Mouse (Mus musculus) bone marrow, adult 2 months (tissue): ENCODE data around the gene Orc1. TPM values are rescaled to one million over a fixed set of nuclear protein-coding genes. Genes with fewer than 3 reads are reported as not detected.

ENCODE experiments used
- H3K27ac ChIP-seq: fragments of 200-500 bp; 2 replicates; pipeline ENCODE4 v1.5.1; 2012; ENCODE audit warnings: low read depth, mild to moderate bottlenecking, control low read depth, inconsistent platforms, low read length; ENCODE audit not compliant: control insufficient read depth, poor library complexity, insufficient read depth
- H3K4me1 ChIP-seq: fragments of 200-500 bp; 2 replicates; pipeline ENCODE4 v1.6.1; 2011; ENCODE audit warnings: low read length; ENCODE audit not compliant: control insufficient read depth, insufficient read depth
- H3K4me3 ChIP-seq: fragments of 200-500 bp; replicated peaks from 2 replicates; pipeline ENCODE3; 2011; ENCODE audit warnings: mild to moderate bottlenecking, low read depth, low read length, control low read depth; ENCODE audit not compliant: control insufficient read depth
- CTCF ChIP-seq: fragments of 200-500 bp; IDR thresholded peaks from 2 replicates; pipeline ENCODE4 v1.5.1; 2011; ENCODE audit warnings: low read length, control low read depth; ENCODE audit not compliant: control insufficient read depth, insufficient read depth
- POLR2A ChIP-seq: fragments of 200-500 bp; IDR thresholded peaks from 2 replicates; pipeline ENCODE4 v1.6.1; 2011; ENCODE audit warnings: low read depth, mild to moderate bottlenecking, control low read depth, low read length, borderline replicate concordance; ENCODE audit not compliant: control insufficient read depth
- WGBS: fragments of 180-500 bp; shearing (Covaris S2); methylation state at CpG from one replicate; pipeline ENCODE4 v1.1.7; 2018; 5-methylcytosine and 5-hydroxymethylcytosine counted together
- polyA plus RNA-seq: library from polyadenylated mRNA; stranded (reverse); fragments of >200 nt; gene quantifications from 2 replicates; pipeline ENCODE4 v1.2.4, GENCODE M21; 2011; ENCODE audit warnings: low replicate concordance; ENCODE audit not compliant: missing spikeins, insufficient read depth, insufficient read length

Orc1 gene
- polyA plus RNA-seq = 16.1 and 16.3 TPM in 2 replicates

DNA sequence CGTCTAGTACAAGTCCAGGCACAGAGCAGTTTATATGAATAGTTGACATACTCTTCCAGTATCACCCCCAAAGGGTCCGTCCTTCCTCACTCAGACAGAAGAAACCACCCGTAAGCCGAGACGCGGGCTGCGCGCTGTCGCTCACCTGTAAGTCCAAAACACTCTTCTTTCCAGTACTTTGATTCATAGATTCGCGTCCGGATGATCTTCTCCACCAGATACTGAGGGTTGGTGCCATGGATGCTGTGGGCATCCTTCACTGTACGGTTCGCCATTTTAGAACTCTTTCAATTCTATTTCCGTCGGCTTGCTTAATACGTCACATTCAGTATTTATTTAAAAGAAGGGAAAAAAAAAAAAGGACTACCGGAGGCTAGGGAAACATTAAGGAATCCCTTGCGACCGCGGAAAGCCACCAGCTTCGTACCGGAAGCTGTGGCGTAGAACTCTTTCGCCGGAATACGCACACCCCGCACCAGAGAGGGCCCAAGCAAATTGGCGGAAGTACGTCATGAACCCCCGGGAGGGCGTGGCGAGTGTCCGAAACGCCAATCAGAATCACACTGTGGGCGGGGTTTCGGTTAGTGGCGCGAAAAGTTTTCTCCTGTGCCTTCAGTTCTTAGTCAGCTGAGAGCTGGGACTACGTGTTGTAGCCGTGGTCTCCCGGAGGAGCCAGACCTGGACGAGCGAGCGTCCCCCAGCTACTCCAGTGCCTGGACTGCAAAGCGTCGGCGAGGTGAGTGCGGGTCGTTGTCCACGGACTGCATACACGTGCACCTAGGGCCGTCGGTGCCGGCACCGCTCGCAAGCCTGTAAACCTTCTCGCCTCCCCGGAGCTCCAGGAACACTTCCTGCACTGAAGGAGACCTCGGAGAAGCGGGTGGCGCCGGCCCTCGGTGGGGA, at the start of gene Orc1, which contains the start of gene Prpf38a:
Gene Orc1 (plus strand): TSS at position 584 of the 903 bp plus-strand sequence.
Gene Prpf38a (minus strand): TSS at position 497 of the 903 bp plus-strand sequence.
- under 1% methylated on average over 64 of the region's 64 CpGs for WGBS
- H3K4me3 ChIP-seq = peak within 1 kb of the TSS; percentile 89
- TF ChIP-seq CTCF (0 out of 2 replicates have a peak, but pooled peaks have one; percentile 12), POLR2A (peak; percentile 89)
- H3K27ac ChIP-seq = peak within 1 kb of the TSS; percentile 69
- no peaks in the 10 kb centered on the region; the same call in 1 of the 2 replicates for H3K4me1 ChIP-seq

DNA sequence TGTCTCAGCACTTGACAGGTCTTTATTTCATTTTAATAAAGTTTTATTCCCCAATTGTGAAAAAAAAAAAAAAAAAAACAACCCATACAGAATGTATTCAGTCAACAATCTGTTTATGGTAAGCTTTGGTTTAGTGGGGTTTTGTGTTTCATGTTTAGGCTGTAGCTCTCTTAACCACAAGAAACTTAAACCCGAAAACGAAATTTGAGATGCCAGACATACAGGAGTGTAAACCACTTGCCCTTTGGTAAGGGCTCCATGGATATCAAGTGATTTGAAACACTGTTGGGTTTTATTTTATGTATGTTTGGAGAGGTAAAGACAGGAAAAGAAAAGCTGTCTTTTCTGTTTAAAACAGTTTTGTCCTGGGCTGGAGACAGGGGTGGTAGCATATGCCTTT, 39.5 kb upstream of the Orc1 start:
- 78% methylated on average over 2 of the region's 2 CpGs for WGBS

DNA sequence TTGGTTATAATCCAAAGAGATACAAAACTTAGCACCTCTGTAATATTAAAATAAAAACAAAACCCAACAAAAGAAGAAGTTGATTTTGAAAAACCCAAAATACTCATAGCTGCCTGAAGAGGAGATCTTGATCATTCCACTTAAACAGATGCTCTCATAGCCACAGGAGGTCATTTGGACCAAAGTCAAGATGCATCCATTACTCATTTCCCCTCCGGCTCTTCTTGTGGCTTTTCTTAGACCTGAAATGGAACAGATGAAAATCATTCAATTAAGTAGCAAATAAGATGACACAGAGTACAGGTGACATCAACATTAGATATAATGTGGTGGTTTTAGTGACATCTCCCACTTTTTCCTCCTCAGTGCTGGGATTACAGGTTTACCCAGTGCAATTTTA, 14.2 kb upstream of the Orc1 start:
- 85% methylated on average over 1 of the region's 1 CpGs for WGBS
- TF ChIP-seq CTCF = no peak
- TF ChIP-seq POLR2A = no peak
- Histone ChIP-seq H3K4me3 (no peak overlapping the region), H3K27ac (no peak overlapping the region), H3K4me1 (no peaks in the 10 kb centered on the region)

More for the DNA sequence above, 39.5 kb upstream of the Orc1 start:
- Histone ChIP-seq H3K4me1 (no peaks in the 10 kb centered on the region), H3K27ac (no peak overlapping the region), H3K4me3 (no peak overlapping the region)
- TF ChIP-seq POLR2A (no peak), CTCF (no peak)

DNA sequence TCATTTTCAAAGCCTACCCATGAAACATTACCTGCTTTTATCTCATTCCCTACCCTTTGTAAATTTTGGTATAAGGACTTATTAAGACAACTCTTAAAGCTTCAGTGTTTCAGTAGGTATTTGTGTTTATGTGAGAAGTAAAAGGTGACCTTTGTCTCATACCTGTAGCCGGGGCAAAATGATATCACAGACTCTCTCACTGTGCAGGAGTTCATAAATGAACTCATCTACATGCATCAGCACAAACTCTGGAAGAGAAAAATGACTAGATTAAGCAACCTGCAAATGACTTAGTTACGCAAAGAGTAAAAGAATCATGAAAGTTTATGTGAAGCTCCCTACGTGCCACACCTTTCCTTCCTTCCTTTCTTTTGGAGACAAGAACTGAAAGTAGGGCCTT, 6.6 kb upstream of the Orc1 start:
- H3K4me3 ChIP-seq = no peak overlapping the region
- TF ChIP-seq POLR2A (no peak), CTCF (no peak)
- 82% methylated on average over 3 of the region's 3 CpGs for WGBS
- H3K27ac ChIP-seq = no peak overlapping the region
- no peaks in the 10 kb centered on the region for H3K4me1 ChIP-seq

DNA sequence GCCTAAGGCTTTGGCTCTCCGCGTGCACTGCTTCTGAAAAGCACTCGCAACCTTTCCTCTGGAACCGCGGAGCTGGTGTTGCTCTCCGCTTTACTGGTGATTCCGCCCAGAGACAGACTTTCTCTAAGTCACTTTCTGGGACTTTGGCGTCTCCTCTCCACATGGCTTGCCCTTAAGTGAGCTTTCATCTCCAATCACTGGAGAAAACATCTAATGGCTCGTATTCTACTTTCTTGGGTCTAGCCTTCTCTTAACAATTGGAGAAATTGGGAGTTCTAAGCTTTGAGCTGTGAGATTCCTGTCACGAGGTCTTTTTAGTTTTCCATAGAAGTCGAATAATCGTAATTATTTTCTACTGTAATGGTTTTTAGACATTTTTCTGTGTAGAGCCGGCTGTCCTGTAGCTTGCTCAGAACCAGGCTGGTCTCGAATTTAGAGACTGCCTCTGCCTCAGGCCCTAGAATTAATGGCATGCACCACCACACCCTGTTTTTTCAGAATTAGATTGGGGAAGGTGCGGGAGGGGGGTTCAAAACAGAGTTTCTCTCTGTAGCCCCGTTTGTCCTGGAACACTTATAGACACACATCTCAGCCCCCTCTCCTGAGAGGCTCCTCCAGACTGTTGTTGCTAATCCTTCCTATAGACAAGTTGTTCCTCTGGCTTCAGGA, 654 bp downstream of the Orc1 start:
- no peaks in the 10 kb centered on the region; the same call in 1 of the 2 replicates for H3K4me1 ChIP-seq
- peak overlapping the region; percentile 89 for H3K4me3 ChIP-seq
- WGBS = 1% methylated on average over 16 of the region's 16 CpGs
- H3K27ac ChIP-seq = peak overlapping the region; percentile 69
- TF ChIP-seq CTCF (no peak), POLR2A (no peak)

DNA sequence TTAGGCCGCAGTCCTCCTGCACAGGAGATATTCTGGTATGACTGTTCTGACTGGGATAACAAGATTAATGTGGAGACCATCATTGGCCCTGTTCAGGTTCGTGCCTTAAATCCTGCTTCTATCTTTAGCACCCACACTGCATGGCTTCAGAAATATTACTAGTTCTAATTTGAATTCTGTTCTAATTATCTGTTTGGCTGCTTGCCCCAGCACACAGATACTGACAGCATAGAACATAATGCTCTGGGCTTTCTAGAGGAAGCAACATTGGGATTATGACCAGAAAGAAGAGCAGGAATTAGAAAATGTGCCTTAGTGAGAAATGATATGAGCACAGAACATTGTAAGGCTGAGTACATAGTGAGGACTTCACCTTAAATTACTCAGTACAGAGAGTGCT, 14.2 kb downstream of the Orc1 start:
- Histone ChIP-seq H3K27ac (no peak overlapping the region), H3K4me3 (no peak overlapping the region), H3K4me1 (no peaks in the 10 kb centered on the region)
- TF ChIP-seq POLR2A = no peak
- no peak for TF ChIP-seq CTCF
- WGBS = 89% methylated on average over 2 of the region's 2 CpGs

DNA sequence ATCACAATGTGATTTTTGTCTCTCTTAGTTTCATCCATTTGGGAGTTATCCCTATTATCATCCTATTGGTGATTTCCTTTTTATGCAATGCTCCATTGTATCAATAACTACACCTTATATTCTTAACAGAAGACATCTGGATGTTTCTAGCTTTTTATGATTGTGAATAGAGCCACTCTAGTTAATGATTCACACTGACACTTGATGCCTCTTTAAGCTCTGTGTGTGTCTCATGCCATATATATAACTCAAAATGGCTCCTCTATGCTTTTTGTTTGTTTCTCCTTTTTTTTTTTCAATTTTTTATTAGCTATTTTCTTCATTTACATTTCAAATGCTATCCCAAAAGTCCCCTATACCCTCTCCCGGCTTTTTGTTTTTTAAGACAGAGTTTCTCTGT, 16.6 kb downstream of the Orc1 start:
- Histone ChIP-seq H3K4me1 (no peaks in the 10 kb centered on the region), H3K4me3 (no peak overlapping the region), H3K27ac (no peak overlapping the region)
- WGBS = 83% methylated on average over 1 of the region's 1 CpGs
- TF ChIP-seq POLR2A = no peak
- TF ChIP-seq CTCF = no peak

DNA sequence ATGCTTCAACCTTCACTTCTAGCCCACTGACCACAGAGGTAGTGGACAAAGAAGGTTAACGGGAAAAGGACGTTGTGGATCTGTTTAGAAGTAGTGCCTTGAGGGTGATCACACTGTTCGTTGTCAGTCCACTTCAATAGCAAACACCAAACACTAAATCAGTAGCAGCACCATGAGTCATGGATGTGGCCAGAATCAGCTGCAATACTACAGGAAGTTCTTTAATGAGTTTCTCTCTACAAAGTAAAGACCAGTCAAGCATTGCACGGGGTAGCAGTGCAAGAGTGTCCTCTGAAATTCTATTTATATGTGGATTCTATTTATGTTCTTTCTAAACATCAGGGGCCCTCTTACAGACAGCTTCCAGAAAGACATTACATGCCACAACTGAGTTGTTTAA, 19.1 kb downstream of the Orc1 start:
- Histone ChIP-seq H3K4me1 (no peaks in the 10 kb centered on the region), H3K4me3 (no peak overlapping the region), H3K27ac (no peak overlapping the region)
- TF ChIP-seq POLR2A = no peak
- no peak for TF ChIP-seq CTCF
- 82% methylated on average over 4 of the region's 4 CpGs for WGBS
